Mouse (Mus musculus) gastrocnemius, postnatal 25 days (tissue): Measurements from ENCODE around the gene Fam131b. TPM values are rescaled to one million over a fixed set of nuclear protein-coding genes. Genes with fewer than 3 reads are reported as not detected.

ENCODE experiments used
- DNase-seq: peaks from one replicate; pipeline ENCODE4 v3.0.0; 2022
- total RNA-seq, 2 experiments: library from RNA; stranded (reverse); gene quantifications; 1 replicate in 1 of 2; 2 replicates in 1 of 2; pipeline ENCODE4 v1.2.3; 2021

Fam131b gene
- total RNA-seq, 2 experiments from 2014 or later: 0.41 to 0.54 TPM

DNA sequence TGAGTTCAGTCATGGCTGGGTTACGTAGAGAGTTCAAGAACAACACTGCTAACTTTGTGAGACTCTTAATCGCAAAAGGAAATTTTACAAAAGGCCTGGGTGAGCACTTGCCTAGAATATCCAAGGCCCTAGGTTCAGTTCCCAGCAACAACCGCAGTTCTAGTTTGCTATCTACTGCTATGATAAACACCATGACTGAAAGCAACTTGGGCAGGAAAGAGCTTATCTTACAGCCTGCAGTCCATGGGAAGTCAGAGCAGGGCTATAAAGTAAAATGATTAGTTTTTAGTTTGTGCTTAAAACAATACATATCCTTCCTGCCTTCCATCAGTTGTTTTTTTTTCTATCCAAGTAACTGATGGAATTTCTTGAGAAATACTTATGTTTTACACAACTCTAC is 2.1 kb upstream of the Fam131b start:
- DNase-seq: no peak

DNA sequence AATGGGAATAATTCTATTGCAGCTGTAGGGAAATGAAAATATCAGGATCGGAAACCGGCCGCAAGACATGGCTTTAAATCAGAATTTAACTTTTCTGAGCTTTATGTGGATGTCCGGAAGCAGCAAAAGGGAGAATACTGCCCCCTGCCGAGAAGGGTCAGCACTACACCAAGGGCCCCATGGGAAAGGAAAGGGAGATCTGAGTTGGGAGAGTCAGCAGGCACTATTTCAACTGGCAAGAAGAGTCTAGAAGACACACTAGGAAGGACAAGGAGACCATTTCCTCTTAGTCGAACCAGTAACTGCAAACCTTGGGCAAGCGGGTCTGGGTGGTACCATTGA is 796 bp upstream of the Fam131b start:
- DNase-seq: peak; percentile 63

DNA sequence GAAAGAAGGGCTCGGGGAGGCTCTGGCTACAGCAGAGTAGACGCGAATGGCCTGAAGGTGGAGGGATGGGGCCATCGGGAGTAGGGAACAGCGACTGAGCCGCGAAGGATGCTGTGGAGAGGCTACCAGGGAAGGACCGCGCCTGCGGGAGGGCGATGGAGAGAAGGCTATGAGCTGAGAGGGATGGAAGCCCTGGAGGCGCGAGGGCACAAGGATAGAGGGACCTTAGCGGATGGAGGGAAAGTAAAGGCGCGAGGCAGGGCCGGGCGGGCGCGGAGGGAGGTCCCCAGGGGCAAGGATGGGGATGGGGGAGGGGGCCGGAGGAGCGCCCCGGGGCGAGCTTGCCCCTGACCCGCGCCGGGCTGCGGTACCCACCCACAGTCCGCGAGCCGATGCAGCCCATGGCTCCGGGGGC is 369 bp downstream of the Fam131b start:
- DNase-seq: no peak

DNA sequence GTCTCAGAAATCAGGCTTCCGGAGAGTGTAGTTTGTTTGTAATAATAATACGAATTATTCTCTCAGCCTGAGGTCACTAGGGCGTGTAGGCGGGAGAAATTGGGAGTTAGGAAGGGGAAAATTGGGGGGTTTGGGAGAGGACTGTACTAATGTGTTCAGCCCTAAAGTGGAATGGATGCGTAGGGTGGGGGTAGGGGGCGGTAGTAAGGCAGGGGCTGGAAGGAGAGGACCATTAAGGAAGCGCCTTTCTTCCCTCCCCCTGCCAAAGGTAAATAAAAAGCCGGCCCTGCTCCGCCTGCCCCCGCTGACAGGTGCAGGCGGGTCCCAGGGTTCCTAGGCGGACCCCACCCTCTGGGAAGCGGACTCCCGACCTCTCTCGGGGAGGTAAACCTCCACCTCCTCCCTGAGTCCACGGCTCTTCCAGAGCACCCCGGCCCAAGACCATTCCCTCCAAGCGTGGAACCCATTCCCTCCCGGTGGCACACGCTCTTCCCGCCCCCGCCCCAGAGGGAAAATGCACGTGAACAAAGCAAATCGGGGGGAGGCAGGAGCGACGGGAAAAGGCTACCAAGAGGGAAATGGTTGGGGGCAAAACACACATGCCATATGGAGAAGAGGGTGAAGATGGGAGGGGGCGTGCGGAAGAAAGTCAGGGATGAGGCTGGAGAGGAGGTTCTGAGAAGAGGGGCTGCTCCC is 924 bp downstream of the Fam131b start:
- no peak for DNase-seq

DNA sequence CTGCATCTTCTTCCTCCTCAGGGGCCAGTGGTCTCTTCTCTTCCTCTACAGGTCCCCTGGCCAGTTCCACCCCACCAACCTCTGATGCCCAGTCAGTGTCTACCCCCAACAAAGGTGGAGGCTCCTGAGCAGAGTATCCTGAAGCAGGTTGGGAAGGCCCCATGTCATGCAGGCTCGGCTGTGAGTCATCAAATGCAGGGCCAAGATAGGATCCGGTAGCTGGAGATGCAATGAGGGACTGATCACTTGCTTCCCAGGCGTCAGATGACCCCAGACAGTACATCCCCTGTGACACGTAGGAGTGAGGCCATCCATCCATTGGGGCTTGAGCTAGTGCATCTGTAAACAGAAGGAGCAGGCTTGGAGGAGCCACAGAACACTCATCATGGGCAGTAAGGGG is 6.2 kb downstream of the Fam131b start:
- no peak for DNase-seq

DNA sequence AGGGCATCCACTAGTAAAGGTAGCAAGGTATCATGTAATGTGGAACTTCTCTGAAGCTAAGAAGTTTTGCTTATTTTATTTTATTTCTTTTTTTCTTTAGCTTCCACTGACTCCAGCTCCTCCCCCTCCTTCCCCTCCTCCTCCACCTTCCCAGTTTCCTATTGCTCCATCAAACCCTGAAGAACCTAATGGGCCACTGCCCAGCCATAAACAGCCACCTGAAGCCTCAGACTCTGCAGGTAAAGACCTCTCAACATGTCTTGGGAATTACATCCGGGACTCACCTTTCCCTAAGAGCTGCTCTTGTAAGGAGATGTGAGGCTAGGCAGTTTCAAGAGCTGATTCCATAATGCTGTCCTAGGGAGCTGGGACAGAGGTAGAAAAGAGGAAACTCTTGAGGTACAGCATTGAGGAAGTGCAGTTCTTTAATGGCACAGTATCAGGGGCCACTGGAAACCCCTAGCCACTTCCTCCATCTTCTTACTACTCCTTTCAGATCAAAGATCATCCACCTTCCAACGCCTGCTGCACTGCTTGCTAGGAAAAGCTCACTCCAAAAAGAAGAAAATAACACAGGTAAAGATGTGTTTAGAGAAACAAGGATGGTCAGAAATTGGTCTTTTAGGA is 13.9 kb downstream of the Fam131b start:
- no peak for DNase-seq

DNA sequence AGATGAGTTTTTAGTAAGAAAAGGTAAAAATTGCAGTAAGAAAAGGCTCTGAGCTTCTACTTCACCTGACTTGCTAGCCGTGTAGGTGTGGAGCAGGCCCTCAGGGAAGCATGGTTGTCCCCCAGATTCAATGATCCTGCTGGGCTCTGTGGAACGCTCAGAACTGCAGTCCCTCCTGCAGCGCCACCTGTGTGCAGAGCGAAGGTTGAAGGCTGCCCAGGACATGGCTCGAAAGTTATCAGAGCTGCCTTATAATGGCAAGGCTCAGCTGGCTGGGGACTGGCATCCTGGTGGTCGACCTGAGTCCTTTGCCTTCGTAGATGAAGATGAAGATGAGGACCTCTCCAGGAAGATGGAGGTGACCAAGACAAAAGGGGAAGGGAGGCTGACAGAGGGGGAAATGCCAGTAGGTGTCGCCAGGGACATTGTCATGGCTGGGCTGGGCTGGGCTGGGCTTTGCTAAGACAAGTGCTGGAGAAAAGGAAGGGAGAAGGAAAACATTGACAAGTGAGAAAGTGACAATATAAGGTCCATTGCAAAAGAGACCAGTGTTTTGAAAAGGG is 14.5 kb downstream of the Fam131b start:
- no peak for DNase-seq

DNA sequence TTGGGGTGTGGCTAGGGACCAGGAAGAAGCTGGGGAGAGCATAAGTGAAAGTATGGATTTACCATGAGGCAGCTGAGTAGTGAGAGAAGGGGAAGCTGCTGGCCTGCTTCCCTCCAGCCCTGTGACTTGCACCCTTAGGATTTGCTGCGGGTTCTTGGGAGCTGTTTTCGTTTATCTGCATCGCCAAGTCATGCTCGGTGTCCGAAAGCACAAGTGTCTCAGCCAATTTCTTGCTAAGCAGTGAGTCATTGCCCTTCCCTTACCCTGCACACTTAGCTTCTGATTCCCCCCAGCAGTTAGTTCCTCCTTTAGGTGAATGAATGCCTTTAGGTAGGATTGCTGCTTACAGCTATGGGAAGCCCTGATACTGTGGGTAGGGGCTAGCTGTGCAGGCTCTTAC is 25.1 kb downstream of the Fam131b start:
- DNase-seq: no peak

DNA sequence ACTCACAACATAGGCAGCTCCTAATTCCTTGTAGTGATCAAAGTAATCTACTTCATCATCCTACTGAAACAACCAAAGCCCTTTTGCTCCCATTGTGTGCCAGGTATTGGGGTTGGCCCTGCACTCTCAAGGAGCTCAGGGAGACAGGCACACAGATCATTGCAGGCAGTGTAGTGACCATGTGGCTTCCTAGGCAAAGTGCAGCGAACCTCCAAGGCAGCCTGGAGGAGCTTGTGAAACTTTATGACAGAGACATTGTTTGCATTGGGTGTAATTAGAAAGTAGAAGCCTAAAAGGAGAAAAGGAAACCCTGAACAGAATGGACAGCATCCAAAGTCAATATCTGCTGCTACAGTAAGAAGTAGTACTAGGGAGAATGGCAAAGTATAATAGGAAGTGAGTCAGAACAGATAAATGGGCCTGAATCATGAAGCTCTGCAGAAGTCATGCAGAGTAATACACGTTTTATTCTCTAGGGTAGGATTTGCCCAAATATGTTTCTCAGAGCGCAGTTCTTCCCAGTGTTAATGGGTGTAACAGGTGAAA is 28.8 kb downstream of the Fam131b start:
- no peak for DNase-seq

DNA sequence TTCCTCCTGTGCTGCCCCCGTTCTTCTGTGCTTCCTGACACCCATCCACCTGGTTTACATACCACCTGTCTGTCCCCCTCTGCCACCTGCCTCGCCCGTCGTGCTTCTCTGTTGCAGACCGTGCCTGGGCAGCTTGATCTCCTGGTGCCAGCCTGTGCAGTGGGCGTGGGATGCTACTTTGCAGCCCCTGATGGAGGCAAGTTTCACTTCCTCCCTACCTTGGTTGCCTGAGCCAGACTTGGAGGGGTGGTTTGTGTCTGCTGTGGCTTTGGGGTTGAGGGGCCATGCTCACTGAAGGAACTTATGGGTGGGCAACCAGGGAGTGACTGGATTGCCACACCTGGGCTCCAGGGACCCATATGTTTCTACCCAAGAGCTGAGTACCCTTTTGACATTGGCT is 31.1 kb downstream of the Fam131b start:
- no peak for DNase-seq

DNA sequence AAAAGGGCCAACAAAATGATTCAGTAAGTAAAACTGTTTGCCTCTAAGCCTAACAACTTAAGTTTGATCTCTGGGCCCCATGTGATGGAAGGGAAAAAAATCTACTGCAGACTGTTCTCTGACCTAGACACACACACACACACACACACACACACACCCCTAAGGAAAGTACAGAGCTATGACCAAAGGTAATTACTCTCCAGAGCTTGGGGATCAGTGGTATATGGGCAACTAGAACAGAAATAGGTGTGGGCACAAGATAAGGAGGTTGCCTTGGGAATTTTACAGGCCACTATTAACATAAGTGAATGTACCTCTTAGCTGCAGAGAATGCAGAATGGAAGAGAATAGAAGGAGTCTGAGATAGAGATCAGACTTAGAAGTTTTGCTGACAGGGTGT is 36.9 kb downstream of the Fam131b start:
- DNase-seq: no peak

DNA sequence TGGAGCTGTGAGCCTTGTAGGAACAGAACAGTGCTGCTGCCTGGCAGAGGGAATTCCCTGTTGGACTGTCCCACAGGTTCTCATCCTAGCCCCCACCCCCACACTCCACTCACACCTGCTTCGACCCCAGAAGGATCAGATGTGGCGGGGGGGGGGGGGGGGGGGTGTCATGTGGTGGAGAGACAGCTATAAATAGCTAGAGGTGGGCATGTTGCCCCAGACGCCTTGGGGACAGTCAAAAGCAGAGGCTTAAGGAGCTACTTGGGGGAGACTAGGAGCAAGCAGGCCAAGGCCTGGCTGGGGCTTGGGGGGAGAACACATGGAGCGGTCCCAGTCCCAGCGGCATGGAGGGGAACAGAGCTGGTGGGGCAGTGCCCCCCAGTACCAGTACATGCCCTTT is 38.0 kb downstream of the Fam131b start, which contains the start of gene Clcn1:
Gene Clcn1, plus strand, starts transcription at position 238 of the 400 bp plus-strand sequence.
- peak; percentile 76 for DNase-seq

DNA sequence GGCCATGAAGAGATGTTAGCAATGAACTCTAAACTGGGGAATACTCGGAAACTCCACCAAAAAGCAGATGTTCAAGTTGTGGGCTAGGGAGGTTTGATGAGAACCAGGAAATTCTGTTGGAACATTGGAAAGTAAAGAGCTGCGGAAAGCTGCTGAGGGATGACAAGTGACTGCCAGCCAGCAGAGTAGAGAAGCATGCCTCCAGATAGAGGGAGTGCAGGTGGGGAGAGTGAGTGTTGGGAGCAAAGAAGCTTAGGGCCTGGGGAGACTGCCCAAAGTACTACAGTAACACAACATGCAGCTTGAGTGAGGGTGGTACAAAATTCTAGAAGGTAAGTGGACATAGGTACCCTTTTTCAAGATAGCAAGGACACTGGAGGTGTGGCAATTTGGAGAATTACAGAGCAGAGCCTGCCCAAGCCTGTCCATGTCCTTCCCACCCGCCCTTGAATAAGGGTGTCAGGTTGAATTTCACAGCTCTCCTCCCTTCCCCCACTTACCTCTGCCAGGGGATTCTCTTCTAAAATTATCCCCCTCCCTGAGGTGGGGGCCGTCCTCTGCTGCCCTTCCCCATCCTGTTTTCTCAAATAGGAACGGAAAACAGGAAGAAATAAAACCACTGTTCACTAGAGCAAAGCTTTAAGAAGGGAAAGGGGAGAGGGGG is 41.4 kb downstream of the Fam131b start:
- DNase-seq: peak; percentile 44

DNA sequence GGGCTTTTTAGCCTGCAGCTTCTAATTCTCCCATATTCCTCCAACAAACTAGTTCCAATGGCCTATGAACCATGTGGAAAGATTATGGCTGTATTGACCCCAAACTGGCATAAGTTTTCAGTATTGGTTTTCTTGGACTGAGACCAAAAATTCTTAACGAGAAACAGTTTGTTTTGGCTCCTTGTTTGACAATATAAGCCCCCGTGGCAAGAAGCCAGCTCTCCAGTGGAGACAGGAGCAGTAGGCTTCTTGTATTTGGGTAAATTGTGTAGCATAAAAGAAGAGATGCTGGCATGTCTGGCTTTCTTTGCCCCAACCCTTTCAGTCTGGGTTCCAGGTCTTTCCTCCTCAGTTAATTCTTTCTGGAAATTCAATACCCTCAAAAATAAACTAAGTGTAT is 48.3 kb downstream of the Fam131b start:
- no peak for DNase-seq

DNA sequence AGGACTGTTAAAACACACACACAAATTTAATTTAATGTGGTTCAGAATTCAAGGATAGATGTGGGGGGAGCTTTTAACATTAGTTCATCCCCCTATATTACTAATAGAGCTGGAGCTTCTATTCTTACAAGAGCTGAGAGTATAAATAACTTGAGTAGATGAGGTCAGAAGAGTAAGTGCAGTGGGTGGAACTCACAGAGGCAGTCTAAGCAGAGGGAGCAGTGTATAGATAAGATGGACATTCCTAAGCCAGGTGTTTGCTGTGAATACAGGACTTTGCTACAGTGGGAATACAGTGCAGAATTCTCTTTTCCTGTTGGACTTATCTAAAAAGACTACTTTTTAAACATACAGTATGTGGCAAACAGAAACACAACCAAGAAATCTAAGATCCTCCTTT is 53.6 kb downstream of the Fam131b start:
- DNase-seq: no peak

DNA sequence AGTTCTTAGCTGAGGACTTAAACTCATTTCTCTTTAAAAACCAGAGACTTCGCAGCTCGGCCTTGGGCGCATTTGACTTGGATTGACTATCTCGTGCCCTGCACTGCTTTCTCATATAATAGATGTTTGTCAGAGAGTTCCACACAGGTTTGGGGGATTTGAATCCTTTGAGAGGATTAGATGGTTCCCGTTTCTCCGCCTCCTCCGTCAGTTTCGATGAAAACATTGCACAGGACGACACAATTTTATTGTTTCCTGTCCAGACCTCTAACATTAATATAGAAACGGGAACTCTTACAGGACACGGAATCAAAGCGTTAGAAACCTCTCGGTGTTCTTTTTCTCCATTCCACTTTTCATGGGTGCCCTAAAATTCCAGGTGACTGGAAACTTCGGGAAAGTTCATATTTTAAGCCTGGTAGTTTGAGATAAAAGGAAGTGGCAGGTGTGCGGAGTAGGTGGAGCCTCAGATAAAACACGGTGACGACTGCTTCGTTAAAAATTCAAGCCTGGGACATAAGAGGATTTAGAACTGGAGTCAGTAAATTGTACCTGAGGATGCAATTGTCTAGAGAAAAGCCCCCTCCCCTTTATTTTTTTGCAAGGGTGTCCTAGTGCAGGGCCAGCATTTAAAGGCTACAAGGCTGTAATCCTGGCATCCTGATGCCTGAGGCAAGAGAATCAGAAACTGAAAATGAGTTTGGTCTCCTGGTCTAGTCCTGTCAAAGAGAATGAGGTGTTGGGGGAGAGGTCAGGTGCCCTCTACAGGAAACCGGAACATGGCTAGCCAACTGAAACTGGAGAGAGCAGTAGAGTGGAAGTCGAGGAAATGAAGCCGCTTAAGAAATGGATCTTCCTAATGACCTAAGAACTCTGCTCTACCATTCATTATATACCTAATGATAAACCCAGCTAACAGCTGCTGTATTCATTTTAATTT is 58.8 kb downstream of the Fam131b start:
- no peak for DNase-seq

Other genes starting within 250 kb of the Fam131b start
- gene Tas2r139, start 183.7 kb downstream of the Fam131b start, total RNA-seq: not detected
- gene Tas2r144, start 109.3 kb downstream of the Fam131b start, total RNA-seq: not detected
- 10 to 100 TPM; 29.6 to 39.7 TPM for gene Gstk1, start 78.7 kb downstream of the Fam131b start, total RNA-seq
- gene Tmem139, start 62.7 kb downstream of the Fam131b start, total RNA-seq: not detected
- 1 to 10 TPM; 5.0 to 5.1 TPM for gene Casp2, start 59.7 kb downstream of the Fam131b start, total RNA-seq
- 100 to 1,000 TPM; 105 to 116 TPM for gene Clcn1, start 38.0 kb downstream of the Fam131b start, total RNA-seq
- gene Zyx, start 25.0 kb upstream of the Fam131b start, total RNA-seq: 10 to 100 TPM; 28.8 to 32.3 TPM
- under 1 TPM; 0.15 to 0.32 TPM for gene Epha1, start 48.6 kb upstream of the Fam131b start, total RNA-seq
- not detected for gene Tas2r143, start 75.6 kb upstream of the Fam131b start, total RNA-seq
- not detected for gene Tas2r135, start 80.8 kb upstream of the Fam131b start, total RNA-seq
- not detected for gene Tas2r126, start 109.9 kb upstream of the Fam131b start, total RNA-seq
- not detected for gene Olfr458, start 140.6 kb upstream of the Fam131b start, total RNA-seq
- not detected for gene Olfr457, start 151.7 kb upstream of the Fam131b start, total RNA-seq
- gene Olfr456, start 162.6 kb upstream of the Fam131b start, total RNA-seq: not detected
- not detected for gene Olfr455, start 222.9 kb upstream of the Fam131b start, total RNA-seq